Mouse (Mus musculus) embryonic facial prominence, embryonic 11.5 days (tissue): Measurements from ENCODE around the gene Olfr76. TPM values are rescaled to one million over a fixed set of nuclear protein-coding genes. Genes with fewer than 3 reads are reported as not detected.
"Not testable (repeated sequence)": the region's sequence is repeated elsewhere in the genome, so short reads cannot be mapped to it uniquely, and the experiment has no call there.

Experiments used
- ATAC-seq: fragments of 200-750 bp; cut with Nextera tagmentation; replicated peaks from 2 replicates; pipeline ENCODE4 v1.8.0; 2017; ENCODE audit warnings: low read depth; ENCODE audit not compliant: insufficient number of reproducible peaks, low FRiP score, low TSS enrichment
- DNase-seq: peaks from one replicate; pipeline ENCODE4 v3.0.0-alpha.2; 2015; ENCODE audit warnings: low spot score
- H3K27ac ChIP-seq: fragments of 300-500 bp; sonication (generic); replicated peaks from 2 replicates; pipeline ENCODE4 v1.5.1; 2014; ENCODE audit warnings: mild to moderate bottlenecking, low read depth, low read length, control low read depth
- H3K27me3 ChIP-seq: fragments of 300-500 bp; sonication (generic); 2 replicates; pipeline ENCODE4 v1.6.1; 2014; ENCODE audit warnings: mild to moderate bottlenecking, low read length, moderate library complexity, mixed read lengths; ENCODE audit not compliant: control insufficient read depth, insufficient read depth
- H3K36me3 ChIP-seq: fragments of 300-500 bp; sonication (generic); replicated peaks from 2 replicates; pipeline ENCODE4 v1.6.1; 2014; ENCODE audit warnings: low read depth, mild to moderate bottlenecking, low read length, moderate library complexity, mixed read lengths; ENCODE audit not compliant: control insufficient read depth, insufficient read depth
- H3K4me1 ChIP-seq: fragments of 300-500 bp; sonication (generic); 2 replicates; pipeline ENCODE4 v1.6.1; 2014; ENCODE audit warnings: low read length, mixed read lengths; ENCODE audit not compliant: control insufficient read depth, insufficient read depth
- H3K4me2 ChIP-seq: fragments of 300-500 bp; sonication (generic); 2 replicates; pipeline ENCODE4 v1.6.1; 2014; ENCODE audit warnings: low read depth, mild to moderate bottlenecking, control low read depth, low read length, moderate library complexity
- H3K4me3 ChIP-seq: fragments of 300-500 bp; sonication (generic); 2 replicates; pipeline ENCODE4 v1.5.1; 2014; ENCODE audit warnings: low read depth, low read length, control low read depth
- H3K9ac ChIP-seq: fragments of 300-500 bp; sonication (generic); replicated peaks from 2 replicates; pipeline ENCODE4 v1.6.1; 2014; ENCODE audit warnings: mild to moderate bottlenecking, control low read depth, low read length
- H3K9me3 ChIP-seq: fragments of 300-500 bp; sonication (generic); replicated peaks from 2 replicates; pipeline ENCODE4 v1.6.1; 2016; ENCODE audit warnings: mild to moderate bottlenecking, low read length, inconsistent platforms, mixed read lengths; ENCODE audit not compliant: control insufficient read depth
- WGBS: fragments of 180-500 bp; shearing (Covaris S2); extraction: QIAGEN DNeasy Blood & Tissue Kit; methylation state at CpG from one replicate; pipeline ENCODE4 v1.1.7; 2014; 5-methylcytosine and 5-hydroxymethylcytosine counted together
- polyA plus RNA-seq: library from polyadenylated mRNA; unstranded; fragments of >200 nt; fragmentation: Nextera tagmentation; extraction: Ambion mirVana; gene quantifications from 2 replicates; pipeline ENCODE4 v1.2.1, GENCODE M21; 2014

Gene Olfr76
- polyA plus RNA-seq, 1 experiment from 2014 or later, result not detected

DNA sequence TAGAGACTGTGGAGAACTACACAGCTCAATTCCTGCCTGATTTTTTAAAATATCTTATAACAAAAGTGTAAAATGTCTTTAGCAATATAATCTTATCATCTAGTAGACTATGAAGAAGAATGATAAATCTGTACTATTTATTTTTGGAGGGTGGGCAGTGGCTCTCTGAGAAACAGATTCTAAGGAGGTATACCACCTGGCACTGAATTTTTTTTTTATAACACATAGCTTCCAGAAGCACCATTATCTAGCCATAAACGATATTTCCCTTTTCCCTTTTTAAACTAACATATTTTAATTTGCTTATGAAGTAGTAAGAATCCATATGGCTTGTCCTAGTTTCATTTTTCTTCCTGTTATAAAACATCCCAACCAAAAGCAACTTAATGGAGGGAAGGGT is 18.5 kb downstream of the Olfr76 start:
- Histone ChIP-seq H3K9ac (no peak overlapping the region), H3K36me3 (no peaks in the 10 kb centered on the region), H3K27me3 (no peaks in the 10 kb centered on the region), H3K27ac (no peak overlapping the region), H3K9me3 (no peaks in the 10 kb centered on the region), H3K4me2 (no peak overlapping the region), H3K4me3 (no peak overlapping the region), H3K4me1 (no peaks in the 10 kb centered on the region)
- ATAC-seq (no peak), DNase-seq (no peak)
- 56% methylated on average over 1 of the region's 1 CpGs for WGBS

DNA sequence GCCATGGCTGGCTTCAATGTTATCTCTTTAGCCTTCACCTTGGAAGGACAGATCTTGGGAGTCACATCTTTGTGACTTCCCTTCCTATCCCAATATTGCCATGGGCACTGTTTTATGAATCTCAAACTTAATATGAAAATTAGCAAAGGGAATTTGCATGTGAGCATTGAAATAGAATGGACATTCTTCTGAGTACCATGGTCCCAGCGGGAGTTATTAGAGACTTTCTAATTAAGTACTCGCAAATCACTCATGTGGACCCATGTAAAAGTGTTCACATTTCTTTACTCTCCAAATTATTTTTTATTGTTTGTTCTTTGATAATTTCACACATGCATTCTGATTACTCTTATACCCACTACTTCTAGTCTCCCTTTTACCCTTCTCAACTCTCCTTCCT is 19.8 kb downstream of the Olfr76 start, which contains the start of gene Olfr1427:
Gene Olfr1427 (minus strand): TSS at position 101 of the 400 bp plus-strand sequence.
- no peak for ATAC-seq
- WGBS, result 91% methylated on average over 2 of the region's 2 CpGs

DNA sequence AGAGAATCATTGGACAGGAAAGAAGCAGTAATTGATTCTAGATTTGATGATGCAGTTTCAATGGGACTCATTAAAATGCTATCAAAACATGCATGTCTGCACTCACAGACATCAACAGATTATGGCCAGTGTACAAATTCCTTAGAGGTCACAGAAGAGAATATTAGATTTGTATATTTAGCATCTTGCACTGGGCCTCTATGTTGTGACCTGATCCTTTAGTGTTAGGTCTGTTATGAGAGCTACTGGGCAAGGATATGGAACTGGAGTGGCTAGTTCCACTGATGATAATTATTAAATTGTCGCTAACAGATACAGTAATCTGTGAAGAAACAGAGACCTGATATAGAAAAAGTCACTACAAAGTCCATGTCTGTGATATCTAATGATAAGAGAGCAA is 31.1 kb downstream of the Olfr76 start, which contains the start of gene Olfr1426:
Gene Olfr1426 (minus strand): TSS at position 101 of the 400 bp plus-strand sequence.
- H3K27ac ChIP-seq, result no peak within 1 kb of the TSS
- H3K4me3 ChIP-seq, result no peak within 1 kb of the TSS
- no peak within 1 kb of the TSS for H3K9ac ChIP-seq
- no peaks in the 10 kb centered on the region for H3K36me3 ChIP-seq
- no peaks in the 10 kb centered on the region for H3K9me3 ChIP-seq
- no peak for DNase-seq
- WGBS, result 80% methylated on average over 1 of the region's 1 CpGs
- no peak within 1 kb of the TSS for H3K4me2 ChIP-seq
- no peaks in the 10 kb centered on the region for H3K27me3 ChIP-seq
- no peak for ATAC-seq
- H3K4me1 ChIP-seq, result no peaks in the 10 kb centered on the region

More for the DNA sequence above, 19.8 kb downstream of the Olfr76 start, which contains the start of gene Olfr1427:
- Histone ChIP-seq H3K4me2 (no peak within 1 kb of the TSS), H3K27ac (no peak within 1 kb of the TSS), H3K9ac (no peak within 1 kb of the TSS), H3K4me1 (no peaks in the 10 kb centered on the region), H3K36me3 (no peaks in the 10 kb centered on the region), H3K27me3 (no peaks in the 10 kb centered on the region), H3K4me3 (no peak within 1 kb of the TSS), H3K9me3 (no peaks in the 10 kb centered on the region)
- DNase-seq, result no peak

DNA sequence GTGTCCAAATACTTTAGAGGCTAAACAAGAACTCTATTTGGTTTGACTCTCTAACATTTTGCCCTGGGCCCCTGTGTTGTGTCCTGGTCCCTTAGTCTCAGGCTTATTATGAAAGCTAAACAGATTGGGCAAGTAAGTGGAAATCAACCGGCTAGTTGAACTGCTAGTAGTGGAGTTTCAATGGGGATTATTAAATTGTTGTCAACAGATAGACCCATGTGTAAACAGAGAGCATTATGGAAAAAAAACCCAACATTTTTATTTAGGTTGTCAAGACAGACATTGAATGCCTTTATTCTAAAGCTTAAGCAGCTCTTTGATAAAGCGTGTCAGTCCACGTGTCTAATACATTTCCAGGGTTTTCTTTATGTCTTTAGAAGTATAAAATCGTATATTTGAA is 45.4 kb downstream of the Olfr76 start, which contains the start of gene Olfr1425:
Gene Olfr1425 (minus strand): TSS at position 101 of the 400 bp plus-strand sequence.
- DNase-seq, H3K4me3 ChIP-seq, H3K9me3 ChIP-seq, H3K4me2 ChIP-seq, H3K9ac ChIP-seq, ATAC-seq, H3K36me3 ChIP-seq, H3K4me1 ChIP-seq, H3K27me3 ChIP-seq, H3K27ac ChIP-seq: not testable (repeated sequence)
- WGBS, result 83% methylated on average over 4 of the region's 4 CpGs

DNA sequence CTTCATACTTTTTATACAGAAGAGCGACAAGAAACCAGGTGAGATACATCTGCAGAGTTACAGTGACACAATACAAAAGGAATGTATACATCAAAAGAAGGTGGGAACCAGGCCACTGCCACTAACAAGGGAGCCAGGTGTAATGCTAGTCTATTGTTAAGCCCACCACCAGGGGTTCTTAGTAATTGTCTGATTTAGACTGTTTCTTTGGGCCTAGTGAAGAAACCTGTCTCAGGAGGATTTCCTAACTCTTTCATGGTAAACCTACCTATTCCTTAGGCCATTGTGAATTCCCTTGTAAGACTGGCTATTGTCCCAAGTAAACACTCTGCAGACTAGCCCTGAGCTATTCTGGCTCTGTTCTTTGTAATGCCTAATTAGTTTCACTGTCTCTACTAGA is 53.5 kb downstream of the Olfr76 start:
- not testable (repeated sequence) for H3K27ac ChIP-seq, H3K4me2 ChIP-seq, H3K27me3 ChIP-seq, H3K4me3 ChIP-seq, ATAC-seq, H3K36me3 ChIP-seq, H3K4me1 ChIP-seq, H3K9me3 ChIP-seq, DNase-seq, H3K9ac ChIP-seq
- 70% methylated on average over 1 of the region's 1 CpGs for WGBS

Other genes with a start within 250 kb of the Olfr76 start
- not detected in 2 replicates for gene Olfr1419, start 248.1 kb downstream of the Olfr76 start, polyA plus RNA-seq
- gene Olfr1420, start 236.6 kb downstream of the Olfr76 start, polyA plus RNA-seq, result 0.07 TPM in 1 of 2 replicates, not detected in the other
- gene Patl1, start 210.8 kb downstream of the Olfr76 start, polyA plus RNA-seq, result 25.9 and 27.9 TPM in 2 replicates
- 6.4 and 7.2 TPM in 2 replicates for gene Osbp, start 157.3 kb downstream of the Olfr76 start, polyA plus RNA-seq
- gene Olfr1423, start 81.9 kb downstream of the Olfr76 start, polyA plus RNA-seq, result not detected in 2 replicates
- not detected in 2 replicates for gene Olfr1424, start 60.5 kb downstream of the Olfr76 start, polyA plus RNA-seq
- not detected in 2 replicates for gene Olfr1425, start 45.5 kb downstream of the Olfr76 start, polyA plus RNA-seq
- not detected in 2 replicates for gene Olfr1426, start 31.2 kb downstream of the Olfr76 start, polyA plus RNA-seq
- not detected in 2 replicates for gene Olfr1427, start 19.9 kb downstream of the Olfr76 start, polyA plus RNA-seq
- gene Olfr1428, start 7.3 kb downstream of the Olfr76 start, polyA plus RNA-seq, result not detected in 2 replicates
- not detected in 2 replicates for gene Olfr1555-ps1, start 46.9 kb upstream of the Olfr76 start, polyA plus RNA-seq
- gene Olfr1431, start 77.4 kb upstream of the Olfr76 start, polyA plus RNA-seq, result not detected in 2 replicates
- gene Olfr1432, start 109.4 kb upstream of the Olfr76 start, polyA plus RNA-seq, result not detected in 2 replicates
- not detected in 2 replicates for gene Olfr262, start 118.5 kb upstream of the Olfr76 start, polyA plus RNA-seq
- not detected in 2 replicates for gene Olfr235, start 137.8 kb upstream of the Olfr76 start, polyA plus RNA-seq
- not detected in 2 replicates for gene Olfr1434, start 156.7 kb upstream of the Olfr76 start, polyA plus RNA-seq
- gene Olfr1436, start 175.9 kb upstream of the Olfr76 start, polyA plus RNA-seq, result not detected in 2 replicates
- gene Olfr1437, start 201.9 kb upstream of the Olfr76 start, polyA plus RNA-seq, result not detected in 2 replicates
- gene Olfr1438-ps1, start 212.7 kb upstream of the Olfr76 start, polyA plus RNA-seq, result not detected in 2 replicates